Mouse (Mus musculus) heart, adult 2 months (tissue): ENCODE results near the gene Cep68.

Experiments
- EP300 ChIP-seq: fragments of 200-500 bp; IDR thresholded peaks from 2 replicates; pipeline ENCODE4 v1.6.1; 2011; ENCODE audit warnings: low read depth, low read length, control low read depth; ENCODE audit not compliant: insufficient read depth
- POLR2A ChIP-seq: fragments of 200-500 bp; IDR thresholded peaks from 2 replicates; pipeline ENCODE4 v1.6.1; 2011; ENCODE audit warnings: mild to moderate bottlenecking, low read depth, low read length, control low read depth; ENCODE audit not compliant: insufficient read depth

- TF ChIP-seq EP300 (no peak), POLR2A (no peak)
Observed at GRCm38 (mm10) chr11:20277106-20277505, 27.9 kb upstream of the Cep68 start.
